ENCODE assay signal across 8 mouse cellular contexts in genomic region chr3:152980978-152981974, GRCm38 (mm10). TPM values are rescaled to one million over a fixed set of nuclear protein-coding genes. Genes with fewer than 3 reads are reported as not detected.
A peak's percentile ranks its signal among the peaks of the same experiment; 100 is the strongest.
DNase-seq lines count a peak whose midpoint lies in the region; ATAC-seq and TF ChIP-seq lines count a peak whose summit lies in the region.

No protein-coding gene starts in this region.

- no peak for TF ChIP-seq CTCF in lung, adult 2 months (IDR thresholded peaks at IDR 0.05; ENCODE audit: insufficient read depth, low read length)

- H3K4me1 ChIP-seq in lung, adult 2 months (ENCODE audit: control insufficient read depth, insufficient read depth, low read length) = no peaks in the 10 kb centered on the region
- H3K4me1 ChIP-seq in midbrain, embryonic 10.5 days = peaks cover 22% of the 10 kb centered on the region

- peak; percentile 38 for ATAC-seq in granulocyte monocyte progenitor cell, adult 5-6 weeks (replicated peaks; ENCODE audit: poor library complexity, severe bottlenecking)

- no peaks in the 10 kb centered on the region for H3K9me3 ChIP-seq in midbrain, embryonic 10.5 days (replicated peaks)

- H3K27me3 ChIP-seq in midbrain, embryonic 10.5 days (ENCODE audit: low read depth, poor library complexity, severe bottlenecking) = peaks cover 56% of the 10 kb centered on the region

- peak overlapping the region; percentile 24 for H3K4me3 ChIP-seq in lung, adult 2 months (replicated peaks; ENCODE audit: extremely low read depth, low read depth, low read length)
- H3K4me3 ChIP-seq in midbrain, embryonic 10.5 days = peak overlapping the region; percentile 69

- TF ChIP-seq POLR2A in lung, adult 2 months (IDR thresholded peaks at IDR 0.05; ENCODE audit: borderline replicate concordance, extremely low read depth, low read depth, low read length) = no peak

- no peak for DNase-seq in lung, adult 2 months
- no peak for DNase-seq in lung, postnatal 14 days
- peak; percentile 25 for DNase-seq in cerebellum, adult 9-11 months
- DNase-seq in left cerebral cortex, adult 18-20 months (ENCODE audit: low spot score in 2 of 2) = peak; percentile 53 to 63
- peak; percentile 63 for DNase-seq in midbrain, embryonic 10.5 days (ENCODE audit: low spot score)
- DNase-seq in telencephalon, adult 2 months (ENCODE audit: low read depth, low spot score) = peak; percentile 49
- no peak for DNase-seq in urinary bladder, postnatal 25 days (ENCODE audit: low spot score)

- 3% methylated on average over 47 of the region's 47 CpGs for WGBS in lung, adult 2 months
- under 1% methylated on average over 47 of the region's 47 CpGs for WGBS in midbrain, embryonic 10.5 days

- peak overlapping the region; percentile 73 for H3K27ac ChIP-seq in midbrain, embryonic 10.5 days (replicated peaks)

- H3K36me3 ChIP-seq in midbrain, embryonic 10.5 days = no peaks in the 10 kb centered on the region

RNA-seq across cellular contexts. Expression of gene St6galnac5, which starts 0.8 kb away (rescaled TPM):
- 0.67 and 1.2 TPM in 2 replicates for polyA plus RNA-seq in lung, adult 2 months (2012; rRNA removed)
- total RNA-seq in granulocyte monocyte progenitor cell, adult 5-6 weeks (2014; fragmentation: Nextera tagmentation) = not detected in 2 replicates
- not detected in 2 replicates for total RNA-seq in granulocyte monocyte progenitor cell, adult 5-6 weeks (2017)
- 10 to 100 TPM; 29.9 to 37.4 TPM for total RNA-seq in left cerebral cortex, adult 18-20 months (2021)
- 1.5 and 1.8 TPM in 2 replicates for polyA plus RNA-seq in midbrain, embryonic 10.5 days (2016; fragmentation: Nextera tagmentation; extraction: Ambion mirVana)

Comparison
In these comparisons a context has a peak if more than half of its experiments do, and no peak if none do; other contexts are left out.
1. DNase-seq: peak in cerebellum, adult 9-11 months (single experiment), left cerebral cortex, adult 18-20 months (2 of 2), midbrain, embryonic 10.5 days (single experiment) and telencephalon, adult 2 months (single experiment); none in lung, adult 2 months (single experiment), lung, postnatal 14 days (single experiment) and urinary bladder, postnatal 25 days (single experiment).
2. RNA of gene St6galnac5, which starts 0.8 kb away (total RNA-seq): 29.9 to 37.4 TPM in left cerebral cortex, adult 18-20 months; not detected in granulocyte monocyte progenitor cell, adult 5-6 weeks; every median in the first group is over 10 times any median in the second.